Mouse (Mus musculus): ENCODE measurements at regions not wholly inside any gene's neighbourhood (a gene's known extent, or its start where the extent isn't known, plus 50 kb on each side); places are given as distances from the start of the nearest gene placed in this dataset.

GRCm38 (mm10) chr6:100338291-100338690 is 51.0 kb upstream of the Rybp start:
- no peak for DNase-seq (ENCODE audit: low spot score in 2 of 2)
